Mouse (Mus musculus): ENCODE data around the gene Cdc42ep3. TPM values are rescaled to one million over a fixed set of nuclear protein-coding genes. Genes with fewer than 3 reads are reported as not detected.

Cdc42ep3 gene
- polyA plus RNA-seq, 1 experiment from 2014 or later: 49.4 TPM

DNA sequence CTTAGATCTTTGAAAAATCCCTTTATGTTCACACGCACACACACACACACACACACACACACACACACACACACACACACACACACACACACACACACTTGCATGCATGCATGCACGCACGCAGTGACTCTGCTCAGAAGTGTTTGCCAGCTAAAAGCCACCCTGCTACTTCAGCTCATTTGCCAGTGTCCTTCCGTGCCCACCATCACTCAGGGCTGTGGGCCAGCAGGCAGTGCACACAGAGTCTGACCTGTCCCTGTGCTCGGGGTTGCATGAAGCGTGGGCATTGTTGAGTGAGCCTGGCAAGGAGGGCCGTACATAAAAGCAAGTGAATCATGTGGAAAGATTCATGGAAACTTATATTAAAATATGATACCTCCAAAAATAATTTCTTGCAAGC is 49.2 kb downstream of the Cdc42ep3 start:
- no peak for ATAC-seq
- Histone ChIP-seq H3K36me3 (ENCODE audit: control insufficient read depth, insufficient read depth, low read length) (no peaks in the 10 kb centered on the region), H3K9ac (ENCODE audit: low read depth, low read length) (no peak overlapping the region), H3K4me2 (ENCODE audit: low read length) (no peak overlapping the region), H3K27me3 (ENCODE audit: control insufficient read depth, insufficient read depth, low read depth, low read length) (no peaks in the 10 kb centered on the region), H3K27ac (ENCODE audit: low read length) (no peak overlapping the region), H3K4me1 (ENCODE audit: control insufficient read depth, insufficient read depth, low read length) (no peaks in the 10 kb centered on the region), H3K4me3 (ENCODE audit: low read depth, low read length) (no peak overlapping the region), H3K9me3 (replicated peaks; ENCODE audit: control insufficient read depth, low read length, poor library complexity, severe bottlenecking) (0 out of 2 replicates have a peak, but pooled peaks cover 2% of the 10 kb centered on the region)
- WGBS: 77% methylated on average over 7 of the region's 7 CpGs

DNA sequence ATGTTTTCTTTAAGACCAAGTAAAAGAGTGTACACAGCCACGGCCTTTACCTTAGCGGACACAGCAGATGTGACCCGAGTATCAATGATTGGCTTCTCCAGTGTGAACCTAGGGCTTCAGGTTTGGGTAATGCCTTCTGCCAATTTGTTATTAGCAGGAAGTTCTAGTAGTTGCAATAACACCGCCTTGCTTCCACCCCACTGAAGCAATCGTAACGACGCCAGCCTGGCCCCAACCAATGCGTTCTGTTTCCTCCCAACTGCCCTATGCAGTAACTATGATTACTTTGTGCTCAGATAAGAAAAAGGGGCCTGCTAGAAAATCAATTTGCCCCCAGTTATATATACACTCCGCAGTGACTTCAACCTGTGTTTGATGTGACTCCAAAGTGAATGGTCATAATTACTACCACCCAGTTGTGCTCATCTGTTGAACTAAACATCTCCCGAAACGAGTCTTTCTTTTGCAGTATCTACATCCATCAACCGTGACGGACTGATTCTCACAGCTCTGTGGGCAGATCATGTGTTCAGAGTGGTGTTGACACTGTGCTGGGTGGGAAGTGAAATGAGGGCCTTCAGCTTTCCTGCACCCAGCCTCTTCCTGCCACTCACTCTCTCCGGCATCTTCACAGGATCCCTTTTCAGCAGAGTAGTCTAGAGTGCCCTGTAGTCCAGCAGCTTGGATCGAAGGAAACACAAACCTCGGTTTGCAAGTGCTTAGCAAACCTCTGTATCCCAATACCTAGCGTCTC is 51.0 kb downstream of the Cdc42ep3 start:
- Histone ChIP-seq H3K9ac (ENCODE audit: low read depth, low read length) (no peak overlapping the region), H3K36me3 (ENCODE audit: control insufficient read depth, insufficient read depth, low read length) (no peaks in the 10 kb centered on the region), H3K4me2 (ENCODE audit: low read length) (no peak overlapping the region), H3K27me3 (ENCODE audit: control insufficient read depth, insufficient read depth, low read depth, low read length) (no peaks in the 10 kb centered on the region), H3K9me3 (replicated peaks; ENCODE audit: control insufficient read depth, low read length, poor library complexity, severe bottlenecking) (0 out of 2 replicates have a peak, but pooled peaks cover 1% of the 10 kb centered on the region), H3K27ac (ENCODE audit: low read length) (no peak overlapping the region), H3K4me3 (ENCODE audit: low read depth, low read length) (no peak overlapping the region), H3K4me1 (ENCODE audit: control insufficient read depth, insufficient read depth, low read length) (no peaks in the 10 kb centered on the region)
- ATAC-seq: no peak
- 94% methylated on average over 17 of the region's 17 CpGs for WGBS

DNA sequence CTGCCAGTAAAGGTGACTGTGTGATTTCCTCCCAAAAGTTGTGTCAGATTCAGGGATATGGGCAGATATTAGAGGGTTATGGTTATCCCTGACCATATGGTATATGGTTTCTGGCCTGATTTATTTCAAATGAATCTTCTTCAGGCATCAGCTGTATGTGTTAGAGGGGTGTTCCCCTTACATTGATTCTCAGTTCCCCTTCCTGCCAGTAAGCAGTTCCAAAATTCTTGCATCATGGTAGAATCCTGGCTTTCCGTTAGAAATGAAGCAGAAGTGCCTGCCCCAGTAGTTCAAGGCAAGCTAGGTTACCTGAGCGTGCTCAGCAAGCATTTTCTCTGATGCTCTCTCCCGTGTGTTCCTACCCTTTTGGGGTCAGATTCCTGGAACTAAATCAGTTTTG is 51.7 kb downstream of the Cdc42ep3 start:
- H3K4me2 ChIP-seq (ENCODE audit: low read length): no peak overlapping the region
- 95% methylated on average over 3 of the region's 3 CpGs for WGBS
- no peak overlapping the region for H3K9ac ChIP-seq (ENCODE audit: low read depth, low read length)
- H3K27me3 ChIP-seq (ENCODE audit: control insufficient read depth, insufficient read depth, low read depth, low read length): no peaks in the 10 kb centered on the region
- H3K36me3 ChIP-seq (ENCODE audit: control insufficient read depth, insufficient read depth, low read length): no peaks in the 10 kb centered on the region
- H3K4me3 ChIP-seq (ENCODE audit: low read depth, low read length): no peak overlapping the region
- H3K27ac ChIP-seq (ENCODE audit: low read length): no peak overlapping the region
- no peaks in the 10 kb centered on the region for H3K9me3 ChIP-seq (replicated peaks; ENCODE audit: control insufficient read depth, low read length, poor library complexity, severe bottlenecking)
- ATAC-seq: no peak
- H3K4me1 ChIP-seq (ENCODE audit: control insufficient read depth, insufficient read depth, low read length): no peaks in the 10 kb centered on the region

DNA sequence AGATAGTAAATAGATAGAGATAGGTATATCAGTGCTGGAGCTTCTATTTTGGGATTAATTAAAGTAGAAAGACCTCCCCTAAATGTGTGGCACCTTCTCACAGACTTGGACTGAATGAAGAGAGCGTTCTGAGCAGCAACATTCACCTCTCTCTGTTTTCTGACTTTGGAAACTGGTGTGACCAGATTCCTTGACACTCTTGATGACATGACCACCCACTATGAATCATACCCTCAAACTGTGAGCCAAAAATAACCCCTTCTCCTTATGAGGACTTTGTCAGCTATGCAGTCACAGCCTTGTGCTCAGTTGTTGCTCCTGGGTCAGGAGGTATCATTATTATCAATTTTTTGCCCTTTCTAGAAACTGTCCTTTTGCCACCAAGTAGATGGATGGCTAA is 55.0 kb downstream of the Cdc42ep3 start:
- Histone ChIP-seq H3K4me3 (ENCODE audit: low read depth, low read length) (no peak overlapping the region), H3K27ac (ENCODE audit: low read length) (no peak overlapping the region), H3K9me3 (replicated peaks; ENCODE audit: control insufficient read depth, low read length, poor library complexity, severe bottlenecking) (no peaks in the 10 kb centered on the region), H3K9ac (ENCODE audit: low read depth, low read length) (no peak overlapping the region), H3K27me3 (ENCODE audit: control insufficient read depth, insufficient read depth, low read depth, low read length) (no peaks in the 10 kb centered on the region), H3K4me2 (ENCODE audit: low read length) (no peak overlapping the region), H3K36me3 (ENCODE audit: control insufficient read depth, insufficient read depth, low read length) (no peaks in the 10 kb centered on the region), H3K4me1 (ENCODE audit: control insufficient read depth, insufficient read depth, low read length) (no peaks in the 10 kb centered on the region)
- WGBS: 87% methylated on average over 1 of the region's 1 CpGs
- no peak for ATAC-seq

DNA sequence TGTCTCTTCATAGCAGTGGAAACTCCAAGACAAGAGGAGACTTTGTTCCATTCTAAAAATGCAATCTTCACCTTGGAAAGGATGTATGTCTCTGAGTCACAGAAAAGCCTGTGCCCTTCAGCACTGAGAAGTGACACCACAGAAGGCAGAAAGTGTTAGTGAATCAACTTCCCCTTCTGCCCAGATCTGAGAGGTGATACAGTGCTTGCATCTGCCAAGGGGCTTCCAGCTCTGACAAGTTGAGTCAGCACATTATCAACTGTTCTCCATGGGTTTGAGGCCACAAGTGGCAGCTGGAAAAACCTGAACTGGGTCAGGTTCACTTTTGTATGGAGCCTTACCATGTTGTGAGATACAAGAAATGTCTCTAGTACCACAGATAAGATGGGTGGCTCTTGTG is 55.9 kb downstream of the Cdc42ep3 start:
- H3K27ac ChIP-seq (ENCODE audit: low read length): no peak overlapping the region
- no peaks in the 10 kb centered on the region for H3K4me1 ChIP-seq (ENCODE audit: control insufficient read depth, insufficient read depth, low read length)
- H3K4me3 ChIP-seq (ENCODE audit: low read depth, low read length): no peak overlapping the region
- H3K9me3 ChIP-seq (replicated peaks; ENCODE audit: control insufficient read depth, low read length, poor library complexity, severe bottlenecking): no peaks in the 10 kb centered on the region
- ATAC-seq: no peak
- H3K27me3 ChIP-seq (ENCODE audit: control insufficient read depth, insufficient read depth, low read depth, low read length): no peaks in the 10 kb centered on the region
- H3K4me2 ChIP-seq (ENCODE audit: low read length): no peak overlapping the region
- H3K9ac ChIP-seq (ENCODE audit: low read depth, low read length): no peak overlapping the region
- no peaks in the 10 kb centered on the region for H3K36me3 ChIP-seq (ENCODE audit: control insufficient read depth, insufficient read depth, low read length)

DNA sequence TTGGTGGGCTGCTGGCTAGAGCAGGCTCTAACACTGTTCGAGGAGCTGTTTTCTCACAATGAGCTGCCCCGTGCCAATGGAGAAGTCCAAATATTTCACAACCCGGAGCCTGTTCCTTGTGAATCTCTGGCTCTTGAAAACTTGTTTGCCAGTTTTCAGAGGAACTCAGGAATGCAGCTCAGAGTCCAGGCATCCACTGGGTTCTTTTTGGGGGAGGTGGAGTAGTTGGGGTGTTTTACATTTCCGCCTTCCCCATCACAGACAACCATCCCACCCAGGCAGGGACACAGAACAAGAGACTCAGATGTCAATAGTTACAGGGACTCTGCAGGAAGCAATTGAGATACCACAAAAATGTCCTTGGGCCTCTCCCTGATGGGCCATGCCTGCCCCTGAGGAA is 59.0 kb downstream of the Cdc42ep3 start:
- 77% methylated on average over 4 of the region's 4 CpGs for WGBS
- H3K9ac ChIP-seq (ENCODE audit: low read depth, low read length): no peak overlapping the region
- no peaks in the 10 kb centered on the region for H3K4me1 ChIP-seq (ENCODE audit: control insufficient read depth, insufficient read depth, low read length)
- H3K9me3 ChIP-seq (replicated peaks; ENCODE audit: control insufficient read depth, low read length, poor library complexity, severe bottlenecking): no peaks in the 10 kb centered on the region
- no peak overlapping the region for H3K4me3 ChIP-seq (ENCODE audit: low read depth, low read length)
- no peak overlapping the region for H3K27ac ChIP-seq (ENCODE audit: low read length)
- no peak for ATAC-seq
- H3K4me2 ChIP-seq (ENCODE audit: low read length): no peak overlapping the region
- no peaks in the 10 kb centered on the region for H3K36me3 ChIP-seq (ENCODE audit: control insufficient read depth, insufficient read depth, low read length)
- no peaks in the 10 kb centered on the region for H3K27me3 ChIP-seq (ENCODE audit: control insufficient read depth, insufficient read depth, low read depth, low read length)

DNA sequence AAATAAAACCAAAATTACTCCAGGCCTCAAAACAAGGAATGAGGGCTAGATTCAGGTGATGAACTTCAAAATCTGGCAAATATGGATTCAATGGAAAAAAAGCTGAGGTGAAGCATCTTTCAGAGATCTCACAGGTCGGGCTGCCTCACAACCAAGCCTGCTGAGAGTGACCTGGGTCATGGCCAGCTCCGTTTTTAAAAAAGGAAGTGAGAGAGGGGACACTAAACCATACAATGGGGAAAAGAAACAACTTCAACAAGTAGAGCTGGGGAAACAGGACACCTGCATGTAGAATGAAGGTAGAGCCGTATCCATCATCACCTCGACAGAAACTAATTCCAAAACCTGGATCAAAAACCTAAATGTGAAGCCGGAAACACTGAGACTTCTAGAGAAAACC is 63.2 kb downstream of the Cdc42ep3 start:
- no peaks in the 10 kb centered on the region for H3K9me3 ChIP-seq (replicated peaks; ENCODE audit: control insufficient read depth, low read length, poor library complexity, severe bottlenecking)
- H3K27me3 ChIP-seq (ENCODE audit: control insufficient read depth, insufficient read depth, low read depth, low read length): no peaks in the 10 kb centered on the region
- no peak overlapping the region for H3K9ac ChIP-seq (ENCODE audit: low read depth, low read length)
- WGBS: 84% methylated on average over 5 of the region's 5 CpGs
- H3K4me1 ChIP-seq (ENCODE audit: control insufficient read depth, insufficient read depth, low read length): no peaks in the 10 kb centered on the region
- no peak overlapping the region for H3K27ac ChIP-seq (ENCODE audit: low read length)
- H3K4me3 ChIP-seq (ENCODE audit: low read depth, low read length): no peak overlapping the region
- no peak for ATAC-seq
- H3K4me2 ChIP-seq (ENCODE audit: low read length): no peak overlapping the region
- H3K36me3 ChIP-seq (ENCODE audit: control insufficient read depth, insufficient read depth, low read length): no peaks in the 10 kb centered on the region

DNA sequence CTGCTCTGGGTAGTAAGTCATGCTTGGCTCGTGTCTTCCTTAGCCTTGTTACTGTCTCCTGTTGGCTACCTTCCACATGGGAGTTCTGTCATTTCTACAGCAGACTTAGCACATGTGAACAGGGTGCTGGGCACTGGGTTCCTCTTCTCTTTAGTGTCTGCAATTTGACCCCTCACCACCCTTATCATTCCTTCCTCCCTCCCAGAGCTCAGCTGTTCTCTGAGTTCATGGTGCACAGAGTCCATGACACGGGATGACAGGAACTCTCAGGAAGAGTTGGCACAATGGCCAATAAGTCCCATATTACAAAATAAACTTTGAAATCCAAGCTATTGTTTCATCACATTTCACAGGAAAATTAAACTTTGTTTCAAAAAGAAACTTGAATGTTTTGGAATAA is 64.2 kb downstream of the Cdc42ep3 start:
- no peak overlapping the region for H3K4me2 ChIP-seq (ENCODE audit: low read length)
- no peak for ATAC-seq
- no peaks in the 10 kb centered on the region for H3K27me3 ChIP-seq (ENCODE audit: control insufficient read depth, insufficient read depth, low read depth, low read length)
- H3K27ac ChIP-seq (ENCODE audit: low read length): no peak overlapping the region
- H3K4me3 ChIP-seq (ENCODE audit: low read depth, low read length): no peak overlapping the region
- no peak overlapping the region for H3K9ac ChIP-seq (ENCODE audit: low read depth, low read length)
- WGBS: 83% methylated on average over 2 of the region's 2 CpGs
- H3K4me1 ChIP-seq (ENCODE audit: control insufficient read depth, insufficient read depth, low read length): no peaks in the 10 kb centered on the region
- H3K36me3 ChIP-seq (ENCODE audit: control insufficient read depth, insufficient read depth, low read length): no peaks in the 10 kb centered on the region
- H3K9me3 ChIP-seq (replicated peaks; ENCODE audit: control insufficient read depth, low read length, poor library complexity, severe bottlenecking): no peaks in the 10 kb centered on the region

DNA sequence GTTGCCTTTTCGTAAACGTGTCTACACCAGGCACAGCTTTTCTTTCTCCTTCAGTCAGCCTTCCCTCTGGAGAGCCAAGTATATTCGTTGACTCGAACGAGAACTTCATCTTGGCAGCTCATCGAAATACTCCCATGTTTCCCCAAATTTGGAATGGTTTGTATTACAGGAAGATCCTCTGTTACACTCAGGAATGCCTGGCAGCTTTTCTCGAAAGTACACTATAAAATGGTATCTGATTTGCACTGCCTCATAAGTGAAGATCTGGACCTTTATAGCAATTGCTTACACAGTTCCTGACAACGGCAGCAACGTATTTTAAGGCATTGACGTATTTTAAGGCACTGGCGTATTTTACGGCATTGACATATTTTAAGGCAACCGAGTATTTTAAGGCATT is 67.6 kb downstream of the Cdc42ep3 start:
- WGBS: 89% methylated on average over 13 of the region's 13 CpGs
- Histone ChIP-seq H3K36me3 (ENCODE audit: control insufficient read depth, insufficient read depth, low read length) (no peaks in the 10 kb centered on the region), H3K9ac (ENCODE audit: low read depth, low read length) (no peak overlapping the region), H3K4me1 (ENCODE audit: control insufficient read depth, insufficient read depth, low read length) (no peaks in the 10 kb centered on the region), H3K27me3 (ENCODE audit: control insufficient read depth, insufficient read depth, low read depth, low read length) (no peaks in the 10 kb centered on the region), H3K4me2 (ENCODE audit: low read length) (no peak overlapping the region), H3K9me3 (replicated peaks; ENCODE audit: control insufficient read depth, low read length, poor library complexity, severe bottlenecking) (no peaks in the 10 kb centered on the region), H3K4me3 (ENCODE audit: low read depth, low read length) (no peak overlapping the region), H3K27ac (ENCODE audit: low read length) (no peak overlapping the region)
- no peak for ATAC-seq

Data from midbrain, embryonic 16.5 days (tissue).